Mouse (Mus musculus): ENCODE results near the gene Mark2. TPM values are rescaled to one million over a fixed set of nuclear protein-coding genes. Genes with fewer than 3 reads are reported as not detected.
A peak's percentile ranks its signal among the peaks of the same experiment; 100 is the strongest.

Mark2 gene
- total RNA-seq, 2 experiments from 2014 or later: 123 to 139 TPM

- DNase-seq (ENCODE audit: low spot score in 2 of 2): peak; percentile 27 to 31
Observed at GRCm38 (mm10) chr19:7335656-7336055, 6.0 kb downstream of the Mark2 start.

GRCm38 (mm10) chr19:7334049-7334448, 7.6 kb downstream of the Mark2 start:
- DNase-seq (ENCODE audit: low spot score in 2 of 2): no peak

GRCm38 (mm10) chr19:7321391-7321790, 20.3 kb downstream of the Mark2 start:
- no peak for DNase-seq (ENCODE audit: low spot score in 2 of 2)

- DNase-seq (ENCODE audit: low spot score in 2 of 2): no peak
Observed at GRCm38 (mm10) chr19:7320181-7320580, 21.5 kb downstream of the Mark2 start.

- no peak for DNase-seq (ENCODE audit: low spot score in 2 of 2)
Observed at GRCm38 (mm10) chr19:7317716-7318115, 23.9 kb downstream of the Mark2 start.

GRCm38 (mm10) chr19:7316822-7317221, 24.8 kb downstream of the Mark2 start:
- DNase-seq (ENCODE audit: low spot score in 2 of 2): no peak

- no peak for DNase-seq (ENCODE audit: low spot score in 2 of 2)
Observed at GRCm38 (mm10) chr19:7315587-7315984, 26.1 kb downstream of the Mark2 start.

- DNase-seq (ENCODE audit: low spot score in 2 of 2): peak; percentile 56
Observed at GRCm38 (mm10) chr19:7314976-7315586, 26.6 kb downstream of the Mark2 start.

- no peak for DNase-seq (ENCODE audit: low spot score in 2 of 2)
Observed at GRCm38 (mm10) chr19:7313660-7314059, 28.0 kb downstream of the Mark2 start.

GRCm38 (mm10) chr19:7311306-7311705, 30.4 kb downstream of the Mark2 start:
- no peak for DNase-seq (ENCODE audit: low spot score in 2 of 2)

GRCm38 (mm10) chr19:7310704-7311103, 31.0 kb downstream of the Mark2 start:
- peak; percentile 21 to 53 for DNase-seq (ENCODE audit: low spot score in 2 of 2)

GRCm38 (mm10) chr19:7309738-7310330, 31.8 kb downstream of the Mark2 start:
- no peak for DNase-seq (ENCODE audit: low spot score in 2 of 2)

GRCm38 (mm10) chr19:7307995-7308770, 33.5 kb downstream of the Mark2 start:
- DNase-seq (ENCODE audit: low spot score in 2 of 2): peak in 1 of 2 experiments; percentile 38

- no peak for DNase-seq (ENCODE audit: low spot score in 2 of 2)
Observed at GRCm38 (mm10) chr19:7306968-7307367, 34.7 kb downstream of the Mark2 start.

GRCm38 (mm10) chr19:7305380-7306310, 36.0 kb downstream of the Mark2 start:
- DNase-seq (ENCODE audit: low spot score in 2 of 2): no peak

GRCm38 (mm10) chr19:7304801-7305200, 36.9 kb downstream of the Mark2 start:
- DNase-seq (ENCODE audit: low spot score in 2 of 2): no peak

GRCm38 (mm10) chr19:7303796-7304195, 37.9 kb downstream of the Mark2 start:
- DNase-seq (ENCODE audit: low spot score in 2 of 2): no peak

- no peak for DNase-seq (ENCODE audit: low spot score in 2 of 2)
Observed at GRCm38 (mm10) chr19:7302493-7302797, 39.2 kb downstream of the Mark2 start.

GRCm38 (mm10) chr19:7301647-7302492, 39.8 kb downstream of the Mark2 start:
- DNase-seq (ENCODE audit: low spot score in 2 of 2): peak; percentile 70

- no peak for DNase-seq (ENCODE audit: low spot score in 2 of 2)
Observed at GRCm38 (mm10) chr19:7300078-7300477, 41.6 kb downstream of the Mark2 start.

All from left cerebral cortex, adult 18-20 months (tissue).